Mouse (Mus musculus) left cerebral cortex, adult 18-20 months (tissue): ENCODE measurements around the gene Rplp1. TPM values are rescaled to one million over a fixed set of nuclear protein-coding genes. Genes with fewer than 3 reads are reported as not detected.

Source experiments
- DNase-seq, 2 experiments: peaks; one replicate each; pipeline ENCODE4 v3.0.0; 2021 to 2022; ENCODE audit warnings: low spot score in 2 of 2, mixed read lengths in 1 of 2
- long read RNA-seq, 2 experiments: library from polyadenylated mRNA; stranded (forward); transcript quantifications; one replicate each; pipeline ENCODE4 v2.0.0; 2021
- total RNA-seq, 2 experiments: library from RNA; stranded (reverse); gene quantifications; 2 replicates each; pipeline ENCODE4 v1.2.3; 2021

The Rplp1 gene
- 1,000 to 10,000 TPM; 1,463 to 1,514 TPM for total RNA-seq
- long read RNA-seq, experiment 1, transcript Rplp1-201 (3 exons, 499 nt) = major isoform, 106 of 110 reads
- long read RNA-seq, experiment 1, partial matches to known transcripts = 2 of 110 reads
- long read RNA-seq, experiment 1, other reads (novel, unspliced or antisense) = 2 of 110 reads
- long read RNA-seq, experiment 2, transcript Rplp1-201 (3 exons, 499 nt) = major isoform, 144 of 150 reads
- long read RNA-seq, experiment 2, partial matches to known transcripts = 6 of 150 reads
- long read RNA-seq, experiment 2, other reads (novel, unspliced or antisense) = 0 of 150 reads

DNA sequence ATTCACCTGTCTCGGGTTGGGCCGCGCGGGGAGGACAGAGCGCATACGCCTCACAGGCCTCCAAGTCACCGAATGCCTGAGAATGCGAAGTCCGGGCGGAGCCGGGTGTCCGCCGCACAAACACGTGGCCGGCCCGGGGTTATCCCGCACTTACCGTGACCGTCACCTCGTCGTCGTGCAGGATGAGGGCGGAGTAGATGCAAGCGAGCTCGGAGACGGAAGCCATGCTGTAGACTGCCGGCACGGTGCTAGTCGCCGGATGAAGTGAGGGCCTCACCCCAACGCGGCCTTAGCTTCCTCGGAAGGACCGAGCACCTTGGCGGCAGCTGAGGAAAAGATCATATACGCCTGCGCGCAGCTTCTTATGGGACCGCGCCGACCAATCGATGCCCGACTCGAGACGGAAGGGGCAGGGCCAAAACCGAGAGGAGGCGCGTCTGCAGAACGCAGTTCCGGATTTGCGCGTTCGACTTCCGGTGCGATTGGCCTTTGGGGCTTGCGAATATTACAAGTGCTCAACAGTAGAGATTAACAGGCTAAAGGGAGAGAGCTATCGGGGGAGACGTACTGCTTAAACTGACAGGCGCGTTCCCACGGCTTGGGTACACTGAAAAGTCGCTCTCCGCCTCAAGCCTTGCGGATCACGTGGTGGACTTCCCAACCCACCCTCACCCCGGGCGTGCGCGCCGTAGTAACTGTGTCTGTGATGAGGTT is at the start of gene Rplp1:
Gene Rplp1 (minus strand): TSS at position 340 of the 714 bp plus-strand sequence.
- peak; percentile 96 to 97 for DNase-seq

DNA sequence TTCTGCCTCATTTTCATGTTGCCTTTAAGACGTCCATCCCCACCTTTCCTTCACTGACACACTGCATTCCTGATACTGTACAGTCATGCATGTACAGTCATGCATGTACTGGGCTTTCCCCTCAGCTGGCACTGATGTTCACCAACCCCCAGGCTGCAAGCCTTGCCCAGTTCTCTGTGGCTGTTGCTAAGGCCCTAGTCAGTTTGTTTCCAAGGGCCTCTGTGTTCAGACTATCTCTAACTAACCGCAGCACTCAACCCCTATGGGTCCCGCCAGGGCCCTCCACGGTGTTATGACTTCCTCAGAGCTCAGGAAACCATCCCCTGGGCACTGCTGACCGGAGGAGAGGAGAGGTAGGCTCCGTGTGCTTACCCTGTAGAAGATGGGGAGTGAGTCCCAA is 49.0 kb upstream of the Rplp1 start:
- DNase-seq = no peak

DNA sequence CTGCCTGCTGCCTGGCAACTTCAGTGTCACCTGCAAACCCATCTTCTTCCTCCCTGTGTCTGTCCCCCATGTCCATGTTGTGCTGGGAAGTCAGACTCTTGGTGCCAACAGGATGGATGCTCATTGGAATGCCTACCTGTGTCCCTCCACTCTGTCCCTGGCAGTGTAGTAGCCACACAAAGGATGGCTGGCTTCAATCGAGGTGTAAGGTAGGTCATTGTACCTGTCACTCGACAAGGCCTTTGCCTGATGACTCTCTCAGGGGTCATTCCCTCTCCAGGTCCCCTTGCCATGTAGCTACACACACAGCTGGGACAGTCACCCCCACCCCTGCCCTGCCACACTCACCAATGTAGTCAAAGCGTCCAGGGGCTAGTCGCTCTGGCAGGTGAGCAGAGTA is 46.8 kb upstream of the Rplp1 start:
- DNase-seq = no peak

DNA sequence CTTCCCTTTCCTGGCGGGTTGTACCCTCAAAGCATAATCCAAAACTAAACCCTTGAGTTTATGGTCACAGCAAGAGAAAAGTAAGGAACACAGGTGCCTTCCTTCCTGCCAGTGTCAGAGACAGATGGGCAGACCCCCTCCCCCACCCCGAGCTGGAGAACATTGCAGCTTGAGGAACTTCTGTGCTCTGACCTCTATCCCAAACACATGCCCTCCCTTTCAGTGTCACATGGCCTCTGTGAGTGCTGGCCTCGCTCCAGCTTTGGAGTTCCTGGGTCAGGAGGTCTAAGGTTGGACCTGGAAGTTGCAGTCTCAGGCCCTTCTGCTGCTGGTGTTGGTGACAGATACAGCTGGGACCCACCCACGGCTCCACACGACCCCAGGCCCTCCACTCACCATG is 46.4 kb upstream of the Rplp1 start:
- DNase-seq = no peak

DNA sequence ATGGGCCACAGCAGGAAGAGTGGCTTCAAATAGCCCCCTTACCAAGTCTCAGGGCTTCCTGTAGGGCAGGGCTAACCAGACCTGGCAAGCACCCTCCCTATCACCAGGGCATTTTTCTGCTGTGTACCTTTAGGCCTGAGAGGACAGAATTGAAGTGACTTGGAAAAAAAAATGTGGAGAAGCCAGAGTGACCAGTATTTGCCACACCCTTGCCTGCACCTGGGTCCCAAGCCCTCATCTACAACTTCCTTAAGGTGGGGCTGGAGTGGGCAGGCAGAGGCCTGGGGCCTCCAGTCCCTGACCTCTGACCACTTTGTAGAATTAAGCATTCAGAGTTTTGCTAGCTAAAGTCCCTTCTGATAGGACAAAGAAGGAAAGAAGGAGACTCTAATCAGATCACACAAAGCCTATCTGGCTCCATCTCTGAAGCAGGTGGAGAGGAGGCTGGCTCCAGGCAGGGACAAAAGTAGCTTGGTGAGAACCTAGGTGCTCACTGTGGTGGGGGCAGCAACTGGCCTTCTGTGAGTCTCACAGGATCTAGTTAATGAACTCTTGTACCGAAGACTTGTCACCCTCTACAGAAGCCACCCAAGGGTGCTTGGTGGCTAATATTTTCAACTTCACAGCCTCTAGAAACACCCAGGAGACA is 45.7 kb upstream of the Rplp1 start:
- no peak for DNase-seq

GRCm38 (mm10) chr9:61954707-61955106 is 40.4 kb upstream of the Rplp1 start:
- no peak for DNase-seq

GRCm38 (mm10) chr9:61952241-61952640 is 37.9 kb upstream of the Rplp1 start:
- no peak for DNase-seq

- DNase-seq = peak; percentile 73 to 80
Observed at GRCm38 (mm10) chr9:61947402-61948346, 33.3 kb upstream of the Rplp1 start.

- peak; percentile 95 to 96 for DNase-seq
Observed at GRCm38 (mm10) chr9:61946623-61947401, 32.5 kb upstream of the Rplp1 start, which contains the start of gene Kif23. TSS of gene Kif23 (minus strand) at chr9:61946774.

DNA sequence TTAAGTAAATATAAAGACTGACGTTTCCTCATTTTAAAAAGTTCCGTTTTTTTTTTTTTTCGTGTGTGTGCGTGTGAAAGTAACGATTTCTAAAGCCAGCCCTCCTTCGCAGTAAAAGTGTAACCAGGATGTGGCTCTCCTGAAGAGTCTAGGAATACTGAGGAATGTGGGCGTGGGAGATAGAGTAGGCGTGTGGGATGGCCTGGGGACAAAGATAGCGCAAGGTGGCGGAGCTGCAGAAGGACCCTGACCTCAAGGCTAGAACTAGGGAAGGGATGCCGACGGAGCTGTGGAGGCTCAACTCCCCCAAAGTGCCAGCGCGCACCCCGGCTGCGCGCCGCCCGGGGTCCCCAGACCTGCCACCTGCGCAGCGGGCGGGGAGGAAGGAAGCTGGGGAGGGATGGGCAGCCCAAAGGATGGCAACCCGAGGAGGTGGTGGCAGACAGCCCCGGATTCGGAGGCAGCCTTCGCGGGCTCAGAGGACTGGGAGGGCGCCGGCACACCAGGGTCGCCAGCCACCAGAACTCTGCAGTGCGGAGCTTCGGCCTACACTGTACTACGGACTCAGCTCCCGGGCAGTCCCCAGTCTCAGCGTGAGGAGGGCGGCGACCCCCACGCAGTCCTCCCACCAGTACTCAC is 31.8 kb upstream of the Rplp1 start:
- no peak for DNase-seq

DNA sequence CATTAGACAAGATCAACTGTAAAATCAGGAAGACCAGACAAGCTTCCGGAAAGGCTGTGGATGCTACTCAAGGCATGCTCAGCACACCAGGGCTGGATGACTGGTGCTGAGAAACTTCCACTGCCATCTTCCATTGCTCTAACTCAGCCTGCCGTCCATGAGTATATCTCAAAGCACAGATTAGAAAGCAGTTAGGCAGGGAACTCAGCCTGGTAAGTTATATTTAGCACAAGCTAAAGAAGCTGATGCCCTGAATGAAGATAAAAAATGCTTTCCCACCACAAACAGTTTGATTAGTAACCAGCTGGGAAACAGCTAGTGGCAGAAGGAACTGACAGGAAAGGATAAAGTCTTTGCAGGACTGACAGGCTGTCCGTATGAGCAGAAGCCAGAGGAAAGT is 26.7 kb upstream of the Rplp1 start:
- DNase-seq = no peak

DNA sequence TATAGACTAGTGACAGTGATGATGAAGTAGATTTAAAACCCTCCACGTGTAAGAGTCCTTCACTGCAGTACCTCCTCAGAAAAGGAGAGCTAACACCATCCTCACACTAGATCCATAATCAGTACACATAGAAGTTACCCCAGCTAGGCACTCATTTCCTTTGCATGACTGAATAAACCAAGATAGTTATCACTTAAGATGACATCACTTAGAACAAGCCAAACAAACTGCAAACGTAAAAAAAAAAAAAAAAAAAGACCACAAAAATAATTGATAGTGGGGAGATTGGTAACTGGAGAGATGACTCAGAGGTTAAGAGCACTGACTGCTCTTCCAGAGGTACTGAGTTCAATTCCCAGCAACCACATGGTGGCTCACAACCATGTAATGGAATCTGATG is 19.0 kb upstream of the Rplp1 start:
- DNase-seq = no peak

DNA sequence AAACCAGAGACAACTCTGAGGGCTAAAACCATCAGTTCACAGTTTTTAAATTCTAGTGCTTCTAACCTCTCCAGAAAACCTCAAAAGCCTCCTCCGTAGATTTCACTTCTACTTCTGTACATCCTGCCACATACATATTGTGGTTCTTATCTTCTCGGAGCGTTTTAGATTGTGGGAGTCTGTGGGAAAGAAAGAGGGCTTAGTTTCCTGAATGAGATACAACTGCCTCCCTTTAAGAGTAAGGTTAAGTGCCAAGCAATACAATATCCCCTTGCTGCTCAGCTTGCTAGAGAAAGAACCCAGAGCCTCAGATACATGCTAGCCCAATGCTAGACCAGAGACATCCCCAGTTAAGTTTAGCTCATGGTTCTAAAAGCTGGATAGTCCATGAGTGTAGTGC is 17.7 kb upstream of the Rplp1 start:
- DNase-seq = no peak

DNA sequence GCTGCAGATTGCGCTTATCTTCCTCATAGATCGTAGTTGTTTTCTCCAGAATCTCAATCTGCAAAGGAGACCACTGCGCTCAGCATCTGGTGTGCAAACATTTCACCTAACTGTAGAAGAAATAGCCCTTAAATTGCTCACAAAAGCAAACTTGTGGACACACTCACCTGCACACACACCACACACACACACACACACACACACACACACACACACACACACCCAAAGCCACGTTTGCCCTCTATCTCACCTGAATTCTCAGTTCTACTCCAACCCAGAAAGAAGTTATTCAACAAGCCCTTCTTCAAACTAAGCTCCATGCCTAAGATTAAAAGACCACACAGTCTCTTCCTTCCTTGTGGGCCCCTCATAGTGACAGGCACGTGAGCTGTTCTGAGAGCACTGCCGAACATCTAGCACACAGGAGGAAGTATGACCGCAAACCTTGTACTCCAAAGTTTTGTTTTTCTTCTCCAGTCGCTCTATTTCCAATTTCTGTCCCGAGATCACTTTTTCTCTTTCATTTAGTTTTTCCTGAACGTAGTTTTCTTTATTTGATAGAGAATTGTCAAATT is 10.8 kb upstream of the Rplp1 start:
- no peak for DNase-seq

GRCm38 (mm10) chr9:61920331-61920730 is 6.0 kb upstream of the Rplp1 start:
- no peak for DNase-seq

GRCm38 (mm10) chr9:61919464-61919863 is 5.1 kb upstream of the Rplp1 start:
- DNase-seq = no peak

DNA sequence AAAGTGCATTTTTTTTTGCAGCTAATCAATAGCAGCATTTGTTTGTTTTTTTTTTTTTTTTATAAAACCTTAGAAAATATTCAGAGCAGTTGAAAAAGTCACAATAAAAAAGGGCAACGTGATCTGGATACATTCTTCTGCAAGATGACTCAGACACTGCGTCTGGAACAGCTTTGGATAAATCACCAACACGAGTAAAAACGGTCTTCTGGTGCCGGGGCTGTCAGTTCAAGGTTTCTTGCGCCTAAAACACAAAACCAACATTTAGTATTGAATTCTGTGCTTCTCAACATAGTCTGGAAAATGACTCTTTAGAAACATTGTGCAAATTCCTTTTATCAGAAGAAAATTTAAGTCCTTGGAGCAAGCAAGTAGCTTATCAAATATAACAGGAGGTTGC is 3.1 kb upstream of the Rplp1 start:
- DNase-seq = no peak

DNA sequence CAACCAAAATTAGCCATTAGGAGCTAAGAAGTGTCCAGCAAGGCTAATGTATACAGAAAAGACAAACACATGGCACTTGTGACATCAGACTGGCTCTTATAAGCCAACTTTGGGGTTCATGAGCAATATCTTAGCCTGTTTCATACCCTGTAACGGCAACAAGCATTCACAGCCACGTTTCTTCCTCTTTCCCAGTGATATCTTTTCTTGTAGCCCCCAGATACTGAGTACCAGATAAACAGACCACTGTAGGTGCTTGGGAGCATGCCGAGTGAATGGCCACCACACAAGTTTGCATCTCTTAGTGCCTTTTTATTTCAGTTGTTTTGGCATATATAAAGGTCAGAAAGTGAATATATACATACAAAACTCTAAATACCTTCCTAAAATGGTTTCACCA is 2.6 kb upstream of the Rplp1 start:
- DNase-seq = no peak

DNA sequence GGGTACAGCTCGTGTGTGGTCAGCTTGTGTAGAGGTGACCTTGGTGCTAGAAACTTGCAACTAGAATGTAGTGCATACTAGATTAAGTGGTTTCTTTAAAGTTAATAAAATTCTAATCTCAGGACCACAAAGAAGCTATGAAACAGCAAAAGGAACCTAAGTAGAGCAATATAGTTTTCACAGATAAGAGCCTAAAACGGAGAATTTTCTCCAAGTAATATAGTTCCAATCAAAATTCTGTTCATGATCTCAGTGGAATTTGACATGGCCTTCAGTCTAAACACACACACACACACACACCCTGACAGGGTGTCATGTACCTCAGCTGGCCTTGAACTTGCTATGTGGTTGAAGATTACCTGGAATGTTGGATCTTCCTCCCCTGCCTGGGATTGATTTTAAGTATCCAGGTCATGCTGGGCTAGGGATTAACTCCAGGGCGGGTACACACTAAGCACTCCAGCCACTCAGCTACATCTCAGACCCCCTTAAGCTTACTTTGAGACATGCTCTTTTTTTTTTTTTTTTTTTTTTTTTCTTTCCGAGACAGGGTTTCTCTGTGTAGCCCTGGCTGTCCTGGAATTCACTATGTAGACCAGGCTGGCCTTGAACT is 1.2 kb upstream of the Rplp1 start:
- no peak for DNase-seq
